Mouse (Mus musculus) CH12.LX (cell line): ENCODE measurements around the gene Lgr4. TPM values are rescaled to one million over a fixed set of nuclear protein-coding genes. Genes with fewer than 3 reads are reported as not detected.

ENCODE experiments used
- DNase-seq: peaks from one replicate; pipeline ENCODE4 v3.0.0-alpha.2; 2013; ENCODE audit errors: extremely low read depth
- H3K27ac ChIP-seq: 2 replicates; pipeline ENCODE4 v1.5.1; 2012; ENCODE audit warnings: low read depth, mild to moderate bottlenecking, control low read depth, moderate library complexity; ENCODE audit not compliant: insufficient read depth
- H3K27me3 ChIP-seq: replicated peaks from 2 replicates; pipeline ENCODE3; 2012; ENCODE audit warnings: inconsistent platforms
- H3K36me3 ChIP-seq, 2 experiments: replicated peaks in 1 of 2; 2 replicates each; pipeline versions ENCODE3 to v1.6.1; 2012; ENCODE audit warnings: inconsistent platforms in 1 of 2, low read length in 1 of 2, mild to moderate bottlenecking in 1 of 2, mixed read lengths in 1 of 2, moderate library complexity in 1 of 2; ENCODE audit not compliant: control insufficient read depth in 1 of 2, insufficient read depth in 1 of 2
- H3K4me1 ChIP-seq, 2 experiments: 2 replicates each; pipeline ENCODE4 v1.6.1; 2012; ENCODE audit warnings: inconsistent platforms in 1 of 2, moderate library complexity in 1 of 2; ENCODE audit not compliant: insufficient read depth in 2 of 2, control insufficient read depth in 1 of 2
- H3K4me2 ChIP-seq: 2 replicates; pipeline ENCODE4 v1.6.1; 2012; ENCODE audit warnings: low read depth, mild to moderate bottlenecking, control low read depth; ENCODE audit not compliant: poor library complexity, insufficient read depth, severe bottlenecking
- H3K4me3 ChIP-seq, 3 experiments: fragments of 150-350 bp in 1 of 3; sonication (generic) in 1 of 3; replicated peaks in 1 of 3; 2 replicates each; pipeline versions ENCODE3 to v1.5.1; 2011 to 2012; ENCODE audit warnings: low read depth in 2 of 3, low read length in 2 of 3, mild to moderate bottlenecking in 2 of 3, moderate library complexity in 2 of 3, control low read depth in 1 of 3, improper control_type of control experiment in 1 of 3, inconsistent platforms in 1 of 3, mixed read lengths in 1 of 3; ENCODE audit not compliant: poor library complexity in 1 of 3
- H3K79me2 ChIP-seq: replicated peaks from 2 replicates; pipeline ENCODE4 v1.6.1; 2012; ENCODE audit warnings: mild to moderate bottlenecking, moderate library complexity; ENCODE audit not compliant: control insufficient read depth, poor library complexity, insufficient read depth, severe bottlenecking; ENCODE audit errors: extremely low read depth
- H3K9ac ChIP-seq: 2 replicates; pipeline ENCODE4 v1.6.1; 2012; ENCODE audit warnings: low read depth, mild to moderate bottlenecking, control low read depth, moderate library complexity; ENCODE audit not compliant: insufficient read depth
- H3K9me3 ChIP-seq: replicated peaks from 2 replicates; pipeline ENCODE3; 2012; ENCODE audit warnings: low read length, inconsistent platforms, mixed read lengths
- CHD2 ChIP-seq: IDR thresholded peaks from 2 replicates; pipeline ENCODE4 v1.6.1; 2011; ENCODE audit warnings: low read length, improper control_type of control experiment
- CTCF ChIP-seq, 2 experiments: IDR thresholded peaks in 1 of 2; conservative IDR thresholded peaks in 1 of 2; 2 replicates each; pipeline ENCODE4 v1.5.1; 2011 to 2012; ENCODE audit warnings: low read depth in 2 of 2, low read length in 2 of 2, improper control_type of control experiment in 1 of 2, inconsistent platforms in 1 of 2, mild to moderate bottlenecking in 1 of 2, moderate library complexity in 1 of 2
- ELF1 ChIP-seq: IDR thresholded peaks from 2 replicates; pipeline ENCODE4 v1.6.1; 2014; ENCODE audit warnings: low read depth, mild to moderate bottlenecking, inconsistent platforms, low read length, improper control_type of control experiment
- EP300 ChIP-seq: IDR thresholded peaks from 2 replicates; pipeline ENCODE4 v1.6.1; 2011; ENCODE audit warnings: low read length, improper control_type of control experiment
- ETS1 ChIP-seq: conservative IDR thresholded peaks from 2 replicates; pipeline ENCODE4 v1.6.1; 2012; ENCODE audit warnings: low read depth, mild to moderate bottlenecking, inconsistent platforms, low read length, improper control_type of control experiment, moderate library complexity
- HCFC1 ChIP-seq: IDR thresholded peaks from 2 replicates; pipeline ENCODE4 v1.6.1; 2012; ENCODE audit warnings: low read depth, mild to moderate bottlenecking, inconsistent platforms, low read length, improper control_type of control experiment
- IRF4 ChIP-seq: IDR thresholded peaks from 2 replicates; pipeline ENCODE4 v1.6.1; 2014; ENCODE audit warnings: low read depth, mild to moderate bottlenecking, inconsistent platforms, low read length, improper control_type of control experiment
- MXI1 ChIP-seq: IDR thresholded peaks from 2 replicates; pipeline ENCODE4 v1.6.1; 2011; ENCODE audit warnings: mild to moderate bottlenecking, low read depth, low read length, improper control_type of control experiment
- NRF1 ChIP-seq: IDR thresholded peaks from 2 replicates; pipeline ENCODE4 v1.6.1; 2014; ENCODE audit warnings: low read depth, mild to moderate bottlenecking, inconsistent platforms, low read length, improper control_type of control experiment, moderate library complexity
- RCOR1 ChIP-seq: conservative IDR thresholded peaks from 2 replicates; pipeline ENCODE4 v1.6.1; 2012; ENCODE audit warnings: low read depth, mild to moderate bottlenecking, inconsistent platforms, low read length, improper control_type of control experiment
- SIN3A ChIP-seq: IDR thresholded peaks from 2 replicates; pipeline ENCODE4 v1.6.1; 2012; ENCODE audit warnings: low read length, improper control_type of control experiment, inconsistent platforms
- SMC3 ChIP-seq: IDR thresholded peaks from 2 replicates; pipeline ENCODE4 v1.6.1; 2011; ENCODE audit warnings: low read depth, low read length, improper control_type of control experiment
- UBTF ChIP-seq: IDR thresholded peaks from 2 replicates; pipeline ENCODE4 v1.6.1; 2012; ENCODE audit warnings: low read depth, mild to moderate bottlenecking, inconsistent platforms, low read length, improper control_type of control experiment, moderate library complexity
- USF1 ChIP-seq: IDR thresholded peaks from 2 replicates; pipeline ENCODE4 v1.6.1; 2014; ENCODE audit warnings: low read depth, mild to moderate bottlenecking, inconsistent platforms, low read length, improper control_type of control experiment
- ZKSCAN1 ChIP-seq: IDR thresholded peaks from 2 replicates; pipeline ENCODE4 v1.6.1; 2012; ENCODE audit warnings: low read depth, inconsistent platforms, low read length, improper control_type of control experiment, borderline replicate concordance
- dilution Hi-C: fragments of 300-500 bp; cut with MboI; formaldehyde crosslinking; loops from 2 replicates; pipeline ENCODE4 v1.14.3; 2020; ENCODE audit warnings: low sequenced_read_pairs; ENCODE audit not compliant: extremely low pct_unique_long_range_greater_than_20kb, extremely low pct_ligation_motif_present
- in situ Hi-C: fragments of 300-500 bp; cut with MboI; formaldehyde crosslinking; loops from 3 replicates; pipeline ENCODE4 v1.14.3; 2019; ENCODE audit warnings: low sequenced_read_pairs, low pct_ligation_motif_present, low pct_unique_long_range_greater_than_20kb, mixed read lengths
- polyA plus RNA-seq: library from polyadenylated mRNA; unstranded; fragments of >175 nt; gene quantifications from 2 replicates; pipeline ENCODE4 v1.2.1, GENCODE M21; 2012; ENCODE audit warnings: low read depth; ENCODE audit not compliant: insufficient read length
- total RNA-seq, 2 experiments: library from RNA; depleted of rRNA; stranded (reverse); fragments of 300-350 nt in 1 of 2; fragments of >200 nt in 1 of 2; gene quantifications; 2 replicates each; pipeline ENCODE4 v1.2.3; 2012 to 2014

The Lgr4 gene
- total and polyA plus RNA-seq, 3 experiments = 6.1 to 11.4 (median 6.9) TPM

- no peak overlapping the region for H3K4me3 ChIP-seq
- H3K4me2 ChIP-seq = peak overlapping the region; percentile 1; the same call in 1 of the 2 replicates
- no peaks in the 10 kb centered on the region for H3K9me3 ChIP-seq
- no peak overlapping the region for H3K27ac ChIP-seq
- H3K4me1 ChIP-seq = peaks cover 0 to 9% of the 10 kb centered on the region in 2 experiments; a peak in 2 of 4 replicates
- peaks cover 1% of the 10 kb centered on the region for H3K27me3 ChIP-seq
- no peak for DNase-seq
- in situ Hi-C loops (loop anchor here (25.0 kb wide), 2 partner anchors 149 to 649 kb away; no protein-coding TSS in a partner anchor), dilution Hi-C loops (no loop called here)
- no peak overlapping the region for H3K9ac ChIP-seq
- TF ChIP-seq UBTF (no peak), ETS1 (no peak), IRF4 (no peak), USF1 (no peak), NRF1 (no peak), SIN3A (no peak), SMC3 (no peak)
- H3K36me3 ChIP-seq = no peaks in the 10 kb centered on the region
- H3K79me2 ChIP-seq = no peaks in the 10 kb centered on the region
These were observed 4.2 kb upstream of the Lgr4 start for GRCm38 (mm10) chr2:109913241-109913640.

GRCm38 (mm10) chr2:109914601-109915000 lies 2.8 kb upstream of the Lgr4 start:
- no peak for DNase-seq
- TF ChIP-seq MXI1 (no peak), USF1 (no peak), ZKSCAN1 (no peak)
- TF ChIP-seq, all 38 proteins: peak for 0
- no peaks in the 10 kb centered on the region for H3K79me2 ChIP-seq
- peaks cover 3 to 22% of the 10 kb centered on the region in 2 experiments; a peak in 3 of 4 replicates for H3K4me1 ChIP-seq
- dilution Hi-C loops = no loop called here
- no peaks in the 10 kb centered on the region for H3K36me3 ChIP-seq
- H3K9ac ChIP-seq = no peak overlapping the region
- H3K4me3 ChIP-seq = no peak overlapping the region
- peaks cover 1% of the 10 kb centered on the region for H3K27me3 ChIP-seq
- no peak overlapping the region for H3K27ac ChIP-seq
- H3K9me3 ChIP-seq = no peaks in the 10 kb centered on the region
- no peak overlapping the region for H3K4me2 ChIP-seq
- in situ Hi-C loops = loop anchor here (25.0 kb wide), 2 partner anchors 148 to 648 kb away; no protein-coding TSS in a partner anchor

- in situ Hi-C loops = loop anchor here (25.0 kb wide), 2 partner anchors 145 to 645 kb away; no protein-coding TSS in a partner anchor
These were observed 508 bp upstream of the Lgr4 start for GRCm38 (mm10) chr2:109916782-109917495.

More at GRCm38 (mm10) chr2:109916782-109917495, 508 bp upstream of the Lgr4 start:
- no peak for TF ChIP-seq HCFC1
- no peak for TF ChIP-seq RCOR1
- no peak for TF ChIP-seq CTCF (conservative IDR thresholded peaks at IDR 0.05 in 1 of 2, IDR thresholded peaks at IDR 0.05 in 1 of 2; ENCODE audit: low read depth in 2 of 2, low read length in 2 of 2)
- TF ChIP-seq CHD2 = 0 out of 2 replicates have a peak, but pooled peaks have one; percentile 19
- TF ChIP-seq ELF1 = 0 out of 2 replicates have a peak, but pooled peaks have one; percentile 5
- peak; percentile 26; the same call in 1 of the 2 replicates for TF ChIP-seq SIN3A
- TF ChIP-seq EP300 = no peak
- TF ChIP-seq USF1 = no peak
- H3K79me2 ChIP-seq = no peaks in the 10 kb centered on the region; the same call in 1 of the 2 replicates
- peak overlapping the region in 1 of 3 experiments; percentile 78 for H3K4me3 ChIP-seq
- H3K4me1 ChIP-seq = peaks cover 3 to 30% of the 10 kb centered on the region in 2 experiments; a peak in 3 of 4 replicates
- H3K27me3 ChIP-seq = peaks cover 1% of the 10 kb centered on the region
- no peak for DNase-seq
- H3K9ac ChIP-seq = no peak overlapping the region
- H3K4me2 ChIP-seq = peak overlapping the region; percentile 83
- no peaks in the 10 kb centered on the region for H3K36me3 ChIP-seq
- no peak overlapping the region for H3K27ac ChIP-seq
- H3K9me3 ChIP-seq = no peaks in the 10 kb centered on the region
- dilution Hi-C loops = no loop called here
